8 mouse cellular contexts compared by ENCODE assay signal in genomic region chr3:86788711-86789110, GRCm38 (mm10).
DNase-seq lines count a peak whose midpoint lies in the region; ATAC-seq and TF ChIP-seq lines count a peak whose summit lies in the region.

No protein-coding gene starts in this region.

- no peak overlapping the region for H3K9ac ChIP-seq in lung, postnatal 0 days (replicated peaks; ENCODE audit: low read depth)

- peak; percentile 80 for TF ChIP-seq CTCF in lung, postnatal 0 days (IDR thresholded peaks at IDR 0.05)

- no peaks in the 10 kb centered on the region for H3K36me3 ChIP-seq in lung, postnatal 0 days (ENCODE audit: insufficient read depth, low read length)

- WGBS in lung, postnatal 0 days, result 34% methylated on average over 6 of the region's 6 CpGs

- TF ChIP-seq EP300 in lung, postnatal 0 days (IDR thresholded peaks at IDR 0.05), result no peak

- peak; percentile 49; the same call in 1 of the 2 replicates for ATAC-seq in frontal cortex, adult (ENCODE audit: low TSS enrichment)
- ATAC-seq in lung, postnatal 0 days, result no peak

- no peak overlapping the region for H3K4me3 ChIP-seq in lung, postnatal 0 days (ENCODE audit: low read depth, low read length)

- intact Hi-C loops in gastrocnemius, postnatal 36 days (cut with DNase I), result no loop called here

- H3K27ac ChIP-seq in lung, postnatal 0 days (ENCODE audit: low read length), result no peak overlapping the region

- DNase-seq in gastrocnemius, adult 18-20 months (ENCODE audit: low spot score), result peak; percentile 59
- no peak for DNase-seq in gastrocnemius, postnatal 36 days
- DNase-seq in ES-CJ7 (ENCODE audit: low read depth, low spot score), result peak; percentile 84
- peak; percentile 67 to 71 for DNase-seq in cerebellum, adult 18-20 months
- DNase-seq in kidney, adult 9 months, result peak; percentile 78
- peak; percentile 86 for DNase-seq in lung, postnatal 0 days (ENCODE audit: low spot score)
- DNase-seq in right cerebral cortex, postnatal 14 days, result peak; percentile 75

- H3K4me2 ChIP-seq in lung, postnatal 0 days (replicated peaks; ENCODE audit: low read depth, low read length), result no peak overlapping the region

- H3K9me3 ChIP-seq in lung, postnatal 0 days (ENCODE audit: low read length), result no peaks in the 10 kb centered on the region

- no peaks in the 10 kb centered on the region for H3K27me3 ChIP-seq in lung, postnatal 0 days (replicated peaks; ENCODE audit: insufficient read depth, low read length)

- 0 out of 2 replicates have a peak, but pooled peaks cover 4% of the 10 kb centered on the region for H3K4me1 ChIP-seq in lung, postnatal 0 days (ENCODE audit: insufficient read depth, low read depth, low read length)

Comparison
In these comparisons a context has a peak if more than half of its experiments do, and no peak if none do; other contexts are left out.
1. DNase-seq: peak in gastrocnemius, adult 18-20 months (single experiment), ES-CJ7 (single experiment), cerebellum, adult 18-20 months (2 of 2), kidney, adult 9 months (single experiment), lung, postnatal 0 days (single experiment) and right cerebral cortex, postnatal 14 days (single experiment); none in gastrocnemius, postnatal 36 days (0 of 2).